Mouse (Mus musculus): ENCODE results near the gene Eif2ak4. TPM values are rescaled to one million over a fixed set of nuclear protein-coding genes. Genes with fewer than 3 reads are reported as not detected.
A peak's percentile ranks its signal among the peaks of the same experiment; 100 is the strongest.

The Eif2ak4 gene
- total RNA-seq, 1 experiment from 2014 or later, result 11.1 TPM

DNA sequence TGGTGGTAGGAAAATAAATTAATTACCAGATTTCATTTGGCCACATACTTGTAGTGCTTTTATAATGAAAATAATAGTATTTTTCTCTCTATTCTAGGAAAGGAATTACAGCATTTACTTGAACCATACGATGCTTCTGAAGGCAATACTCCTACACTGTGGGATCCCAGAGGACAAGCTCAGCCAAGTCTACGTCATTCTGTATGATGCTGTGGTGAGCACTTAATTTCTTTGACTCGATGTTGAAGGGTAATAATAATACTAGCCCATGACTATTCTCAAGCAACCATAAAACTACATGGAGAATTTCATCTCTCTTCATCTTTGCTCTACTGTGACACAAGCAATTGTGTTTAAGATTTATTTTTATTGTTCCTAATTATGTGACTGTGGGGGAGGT, 68.6 kb downstream of the Eif2ak4 start:
- ATAC-seq (replicated peaks; ENCODE audit: insufficient number of reproducible peaks, low FRiP score, low TSS enrichment, poor library complexity, severe bottlenecking), result no peak

DNA sequence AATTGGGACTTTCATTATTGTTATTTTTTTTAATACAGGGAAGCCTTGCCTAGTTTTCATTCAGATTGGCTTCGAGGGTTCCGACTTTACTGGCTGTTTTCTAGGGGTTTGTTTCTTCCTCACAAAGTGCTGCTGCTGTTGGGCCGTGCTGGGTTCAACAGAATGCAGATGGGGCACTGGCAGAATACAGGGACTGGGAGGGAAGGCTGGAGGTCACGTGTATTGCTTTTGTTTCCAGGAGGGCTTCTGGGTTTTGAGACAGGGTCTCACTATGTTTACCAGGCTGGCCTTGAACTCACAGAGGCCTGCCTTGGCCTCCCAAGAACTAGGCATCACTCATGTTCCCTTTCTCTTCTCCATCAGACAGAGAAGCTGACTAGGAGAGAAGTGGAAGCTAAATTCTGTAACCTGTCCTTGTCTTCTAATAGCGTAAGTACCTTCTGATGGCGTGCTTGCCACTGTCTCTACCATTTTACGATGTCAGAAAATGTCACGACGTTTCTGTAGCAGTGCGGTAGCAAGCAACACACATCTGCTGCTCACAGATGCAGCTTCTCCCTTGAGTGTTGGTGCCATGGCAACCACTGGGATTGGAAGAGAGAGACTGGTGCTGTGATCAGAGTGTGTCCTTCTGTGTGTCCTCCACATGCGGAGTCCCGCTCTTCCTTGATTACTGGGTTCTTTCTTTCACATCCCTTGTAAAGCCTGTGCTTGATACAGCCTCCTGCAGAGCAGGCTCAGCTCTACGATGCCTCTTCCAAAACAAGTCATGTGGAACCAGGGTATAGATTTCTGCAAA, 69.2 kb downstream of the Eif2ak4 start:
- no peak for ATAC-seq (replicated peaks; ENCODE audit: insufficient number of reproducible peaks, low FRiP score, low TSS enrichment, poor library complexity, severe bottlenecking)

DNA sequence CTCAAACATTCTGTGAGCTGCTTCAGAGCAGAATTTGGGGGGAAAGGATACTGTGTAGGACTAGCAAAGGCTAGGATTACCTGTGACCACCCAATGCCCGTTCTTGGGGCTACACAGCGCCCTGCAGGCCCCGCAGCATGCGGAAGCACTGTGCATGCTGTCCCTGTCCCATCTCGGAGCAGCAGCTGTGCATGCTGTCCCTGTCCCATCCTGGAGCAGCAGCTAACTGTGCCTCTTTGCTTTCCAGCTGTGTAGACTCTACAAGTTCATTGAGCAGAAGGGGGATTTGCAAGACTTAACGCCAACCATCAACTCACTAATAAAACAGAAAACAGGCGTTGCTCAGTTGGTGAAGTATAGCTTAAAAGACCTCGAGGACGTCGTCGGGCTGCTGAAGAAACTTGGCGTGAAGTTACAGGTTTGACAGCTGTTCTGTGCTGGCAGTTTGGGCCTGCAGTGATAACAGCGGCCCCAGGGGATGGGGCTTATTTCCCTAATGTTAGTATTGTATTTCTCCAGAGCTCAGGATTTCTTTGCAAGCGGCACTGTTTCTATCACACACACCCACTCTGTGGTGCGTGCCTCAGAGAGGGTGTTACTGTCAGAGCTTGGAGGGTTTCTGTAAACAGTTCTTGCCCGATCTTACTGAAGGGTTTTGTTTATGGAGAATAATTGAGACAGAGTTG, 73.2 kb downstream of the Eif2ak4 start:
- no peak for ATAC-seq (replicated peaks; ENCODE audit: insufficient number of reproducible peaks, low FRiP score, low TSS enrichment, poor library complexity, severe bottlenecking)

DNA sequence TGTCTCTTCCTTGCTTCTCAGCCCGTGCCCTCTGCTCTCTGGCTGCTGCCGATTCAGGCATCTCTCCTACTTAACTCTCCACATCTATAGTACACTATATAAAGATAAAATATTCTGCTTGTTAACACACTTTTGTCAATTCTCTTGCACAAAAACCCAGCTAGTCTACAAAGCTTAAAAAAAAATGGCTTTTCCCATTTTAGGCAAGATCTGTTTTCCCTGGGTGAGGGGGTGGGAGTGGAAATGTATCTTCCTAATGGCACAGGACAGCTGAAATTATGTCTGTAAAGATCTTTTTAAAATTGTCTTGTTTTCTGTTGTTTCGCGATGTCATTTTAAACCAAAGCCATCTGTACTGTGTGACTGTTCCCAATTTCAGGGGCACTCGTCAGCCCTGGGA, 75.1 kb downstream of the Eif2ak4 start:
- ATAC-seq (replicated peaks; ENCODE audit: insufficient number of reproducible peaks, low FRiP score, low TSS enrichment, poor library complexity, severe bottlenecking), result no peak

DNA sequence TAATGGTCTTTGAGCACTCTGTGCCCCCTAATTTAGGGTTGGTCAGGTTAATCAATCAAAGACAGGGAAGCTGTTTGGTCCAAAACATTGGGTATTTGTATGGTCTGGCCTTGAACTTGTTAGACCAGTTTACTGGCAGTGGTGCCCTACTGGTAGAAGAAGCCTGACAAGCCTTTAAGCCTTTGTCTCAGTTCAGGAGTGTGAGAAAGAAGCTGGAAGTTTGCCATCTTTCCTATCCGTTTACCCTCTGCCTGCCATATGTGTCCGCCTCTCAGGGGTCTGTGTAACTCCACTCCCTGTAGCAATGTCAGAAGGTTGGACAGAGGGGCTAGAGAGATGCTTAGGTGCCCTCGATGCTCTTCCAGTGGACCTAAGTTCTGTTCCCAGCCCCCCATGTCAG, 76.0 kb downstream of the Eif2ak4 start:
- ATAC-seq (replicated peaks; ENCODE audit: insufficient number of reproducible peaks, low FRiP score, low TSS enrichment, poor library complexity, severe bottlenecking), result no peak

DNA sequence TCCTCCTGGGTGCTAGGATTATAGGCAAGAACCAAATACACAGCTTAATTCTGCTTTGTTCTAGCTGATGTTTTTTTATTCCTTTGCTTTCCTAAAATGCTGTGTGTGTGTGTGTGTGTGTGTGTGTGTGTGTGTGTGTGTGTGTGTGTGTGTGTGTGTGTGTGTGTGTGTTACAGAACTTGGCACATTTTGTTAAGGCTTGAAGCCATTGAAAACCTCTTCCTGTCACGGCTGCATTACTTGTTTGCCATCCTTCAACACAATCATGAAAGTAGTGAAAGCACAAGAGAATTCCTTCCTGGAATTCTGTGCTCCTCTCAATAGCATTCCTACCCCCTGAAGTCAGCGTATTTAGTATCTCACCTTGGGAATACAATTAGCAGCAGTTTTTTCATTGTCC, 77.5 kb downstream of the Eif2ak4 start:
- ATAC-seq (replicated peaks; ENCODE audit: insufficient number of reproducible peaks, low FRiP score, low TSS enrichment, poor library complexity, severe bottlenecking), result no peak

DNA sequence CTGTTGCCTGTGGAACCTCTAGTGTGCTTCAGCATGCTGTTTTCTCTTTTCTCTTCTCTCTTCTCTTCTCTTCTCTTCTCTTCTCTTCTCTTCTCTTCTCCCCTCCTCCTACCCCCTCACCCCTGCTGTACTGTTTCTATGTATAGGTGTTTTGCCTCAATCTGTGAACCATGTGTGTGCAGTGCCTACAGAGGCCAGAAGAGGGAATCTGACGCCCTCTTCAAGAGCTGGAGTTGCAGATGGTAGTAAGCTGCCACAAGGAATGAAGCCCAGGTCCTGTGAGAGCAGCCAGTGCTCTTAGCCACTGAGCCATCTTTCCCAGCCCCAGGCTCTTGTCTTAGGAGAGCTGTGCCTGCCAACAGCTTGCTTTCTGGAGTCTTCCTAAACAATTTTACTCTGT, 78.2 kb downstream of the Eif2ak4 start:
- ATAC-seq (replicated peaks; ENCODE audit: insufficient number of reproducible peaks, low FRiP score, low TSS enrichment, poor library complexity, severe bottlenecking), result no peak

DNA sequence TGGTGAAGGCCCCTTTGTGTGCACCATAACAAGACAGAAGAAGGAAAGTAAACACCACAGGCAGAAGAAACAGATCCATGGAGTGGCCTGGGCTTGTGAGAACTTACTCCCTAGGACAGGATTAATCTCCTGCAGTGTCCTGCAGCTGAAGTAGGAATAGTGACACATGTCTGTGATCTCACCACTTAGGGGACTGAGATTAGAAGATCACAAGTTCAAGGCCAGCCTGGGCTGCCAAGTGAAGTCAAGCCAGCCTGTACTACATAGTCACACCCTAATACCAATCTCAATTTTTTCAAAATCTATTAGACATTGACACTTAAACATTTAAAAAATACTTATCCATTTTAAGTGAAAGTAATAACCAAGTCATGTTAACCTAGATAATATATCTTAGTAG, 79.9 kb downstream of the Eif2ak4 start:
- ATAC-seq (replicated peaks; ENCODE audit: insufficient number of reproducible peaks, low FRiP score, low TSS enrichment, poor library complexity, severe bottlenecking), result no peak

DNA sequence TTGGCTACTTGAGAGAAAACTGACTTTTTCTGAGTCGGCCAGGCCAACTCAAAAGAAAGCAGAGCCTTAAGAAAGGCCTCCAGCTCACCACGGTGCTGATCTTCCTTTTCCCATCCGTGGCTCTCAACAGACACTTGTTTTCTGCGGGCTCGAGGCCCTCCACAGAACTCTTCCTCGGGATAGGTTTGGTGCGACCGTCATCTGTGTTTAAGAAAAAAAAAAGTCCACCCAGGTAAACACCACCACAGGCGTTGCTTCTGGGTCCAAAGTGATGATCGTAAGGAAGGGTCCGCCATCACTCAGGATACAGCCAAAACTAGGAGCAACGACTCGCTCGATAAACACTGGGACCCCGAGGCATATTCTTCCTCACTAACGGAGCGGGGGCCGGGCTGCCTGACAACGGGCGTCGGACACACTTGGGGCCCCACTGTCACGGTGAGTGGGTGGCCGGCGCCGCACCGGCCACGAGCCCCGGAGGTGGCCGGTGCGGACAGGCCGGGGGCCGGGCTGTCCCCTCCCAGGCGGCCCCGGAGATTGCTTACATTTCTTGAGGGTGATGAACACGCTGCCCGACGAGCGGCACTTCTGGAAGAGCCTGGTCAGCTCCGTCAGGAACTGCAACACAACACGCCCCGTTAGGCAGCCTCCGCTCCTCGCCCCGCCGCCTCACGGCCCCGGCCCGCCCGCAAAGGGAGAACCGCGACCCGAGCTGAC, 90.6 kb downstream of the Eif2ak4 start:
- ATAC-seq (replicated peaks; ENCODE audit: insufficient number of reproducible peaks, low FRiP score, low TSS enrichment, poor library complexity, severe bottlenecking), result 0 out of 2 replicates have a peak, but pooled peaks have one; percentile 12

DNA sequence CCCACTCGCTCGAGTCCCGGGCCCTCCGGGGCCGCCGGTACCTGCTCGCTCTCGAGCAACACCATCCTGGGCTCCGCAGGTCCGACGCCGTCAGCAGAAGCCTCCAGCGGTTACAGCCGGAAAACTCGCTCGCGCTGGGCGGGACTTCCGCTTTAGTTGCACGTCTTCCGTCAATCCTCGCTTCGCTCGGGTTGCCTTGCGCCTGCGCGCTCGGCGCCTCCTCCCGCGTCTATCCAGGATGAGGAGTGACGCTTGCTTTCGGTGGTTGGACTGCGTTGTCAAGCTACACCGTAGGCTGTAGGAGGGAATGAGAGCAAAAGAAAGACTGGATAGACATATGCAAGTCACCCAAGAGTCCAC, 91.1 kb downstream of the Eif2ak4 start, which contains the start of gene Srp14:
Gene Srp14 (minus strand): TSS at position 162 of the 360 bp plus-strand sequence.
- peak; percentile 93 for ATAC-seq (replicated peaks; ENCODE audit: insufficient number of reproducible peaks, low FRiP score, low TSS enrichment, poor library complexity, severe bottlenecking)

DNA sequence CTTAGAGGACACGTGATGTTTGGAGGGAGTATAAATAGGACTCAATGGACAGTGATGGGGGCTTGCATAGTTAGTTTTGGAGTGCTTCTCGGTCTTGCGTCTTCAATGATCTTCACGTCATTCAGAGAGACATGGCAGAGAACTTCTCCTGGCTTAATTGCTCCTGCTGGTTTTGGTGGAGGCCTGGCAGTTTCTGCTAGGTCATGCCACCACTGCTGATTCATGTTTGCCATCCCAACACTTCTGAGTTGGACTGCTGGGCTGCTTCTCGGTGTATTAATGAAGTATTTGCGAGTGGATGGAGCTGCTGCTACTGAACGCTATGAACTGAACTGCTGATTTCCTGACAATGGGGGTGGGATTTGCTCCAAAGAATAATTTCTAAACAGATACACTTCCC, 92.5 kb downstream of the Eif2ak4 start:
- ATAC-seq (replicated peaks; ENCODE audit: insufficient number of reproducible peaks, low FRiP score, low TSS enrichment, poor library complexity, severe bottlenecking), result no peak

DNA sequence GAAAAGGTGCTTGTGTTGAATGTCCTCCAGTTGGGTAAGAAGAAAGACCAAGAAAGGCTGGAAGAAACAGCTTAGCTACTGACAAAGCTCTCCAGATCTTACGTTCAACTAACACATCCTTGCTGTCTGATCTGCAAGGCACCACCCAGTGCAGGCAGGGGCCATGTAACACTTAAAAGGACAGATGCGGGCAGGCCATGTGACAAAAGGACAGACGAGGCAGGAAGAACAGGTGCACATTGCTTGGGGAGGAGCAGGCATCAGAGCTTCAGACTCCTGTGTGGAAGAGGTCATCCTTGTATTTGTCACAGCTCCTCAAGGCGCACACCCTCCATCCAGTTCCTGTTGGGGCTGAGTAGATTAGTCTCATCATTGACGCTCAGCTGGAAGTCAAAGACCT, 94.6 kb downstream of the Eif2ak4 start:
- ATAC-seq (replicated peaks; ENCODE audit: insufficient number of reproducible peaks, low FRiP score, low TSS enrichment, poor library complexity, severe bottlenecking), result no peak

DNA sequence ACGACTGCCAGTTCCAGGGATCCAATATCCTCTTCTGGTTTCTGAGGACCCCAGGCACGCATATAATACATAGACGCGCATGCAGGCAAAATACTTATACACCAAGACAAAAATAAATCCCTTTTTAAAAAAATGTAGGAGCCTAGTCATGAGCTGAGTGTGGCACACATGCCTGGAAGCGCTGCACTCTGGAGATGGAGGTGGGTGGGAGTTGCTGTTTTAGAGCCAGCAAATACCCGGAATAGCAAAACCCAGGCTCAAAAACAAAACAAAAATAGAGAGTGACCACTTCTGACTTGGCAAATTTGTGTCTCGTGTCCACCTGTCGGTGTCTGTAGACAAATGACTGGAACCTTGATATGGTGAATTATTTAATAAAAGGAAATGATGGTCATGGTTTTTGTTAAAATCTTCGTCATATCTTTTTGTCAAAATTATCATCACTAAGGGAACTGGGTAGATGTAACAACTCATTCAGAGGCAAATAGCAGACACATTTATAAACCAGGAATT, 96.0 kb downstream of the Eif2ak4 start:
- no peak for ATAC-seq (replicated peaks; ENCODE audit: insufficient number of reproducible peaks, low FRiP score, low TSS enrichment, poor library complexity, severe bottlenecking)

DNA sequence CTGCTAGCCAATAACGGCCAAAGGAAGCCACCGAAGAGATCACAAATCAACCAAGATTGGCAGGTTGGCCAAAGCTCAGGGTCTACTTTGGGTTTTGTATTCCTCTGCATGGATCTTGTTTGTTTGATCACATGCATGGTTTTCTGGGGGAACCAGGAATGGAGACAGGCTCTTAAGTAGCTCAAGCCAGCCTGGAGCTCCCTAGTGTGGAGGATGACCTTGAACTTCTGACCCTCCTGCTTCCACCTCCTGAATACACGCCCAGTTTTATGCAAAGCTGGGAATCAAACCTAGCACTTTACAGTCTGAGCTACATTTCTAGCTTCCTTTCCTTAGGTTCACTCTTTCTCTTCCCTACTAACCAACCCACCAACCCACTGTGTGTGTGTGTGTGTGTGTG, 97.0 kb downstream of the Eif2ak4 start:
- ATAC-seq (replicated peaks; ENCODE audit: insufficient number of reproducible peaks, low FRiP score, low TSS enrichment, poor library complexity, severe bottlenecking), result no peak

DNA sequence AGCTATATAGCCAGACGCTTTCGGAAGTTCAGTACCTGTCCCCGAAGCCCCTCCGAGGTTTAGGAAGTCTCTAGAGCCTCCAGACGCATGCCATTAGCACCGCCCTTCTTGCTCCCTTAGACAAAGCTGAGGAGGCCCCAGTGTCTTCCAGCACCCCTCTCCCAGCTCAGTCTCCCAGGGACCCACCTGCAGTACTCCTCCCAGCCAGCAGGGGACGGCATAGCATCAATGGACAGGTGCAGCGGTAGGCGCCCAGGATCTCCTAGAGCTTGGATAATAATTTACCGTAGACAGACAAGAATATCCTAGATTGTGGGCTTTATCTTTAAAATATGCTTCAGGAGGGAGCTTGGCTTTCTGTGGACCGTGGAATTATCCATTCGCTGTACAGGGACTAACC, 98.5 kb downstream of the Eif2ak4 start:
- ATAC-seq (replicated peaks; ENCODE audit: insufficient number of reproducible peaks, low FRiP score, low TSS enrichment, poor library complexity, severe bottlenecking), result peak; percentile 60

DNA sequence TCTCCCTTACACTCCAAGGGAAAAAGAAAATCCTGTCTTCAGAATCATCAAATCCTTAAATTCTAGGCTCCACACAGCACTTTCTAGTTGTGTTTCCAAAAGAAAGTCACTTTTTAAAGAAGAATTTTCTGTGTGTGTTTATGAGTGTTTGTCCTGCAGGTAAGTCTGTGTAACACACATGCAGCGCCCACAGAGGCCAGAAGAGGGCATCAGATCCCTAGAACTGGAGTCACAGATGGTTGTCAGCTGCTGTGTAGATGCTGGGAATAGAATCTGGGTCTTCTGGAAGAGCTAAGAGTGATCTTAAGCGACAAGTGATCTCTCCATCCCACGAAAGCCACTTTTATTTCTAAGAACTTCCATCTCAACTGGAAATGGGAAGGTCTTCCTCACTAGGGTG, 99.4 kb downstream of the Eif2ak4 start:
- ATAC-seq (replicated peaks; ENCODE audit: insufficient number of reproducible peaks, low FRiP score, low TSS enrichment, poor library complexity, severe bottlenecking), result no peak

DNA sequence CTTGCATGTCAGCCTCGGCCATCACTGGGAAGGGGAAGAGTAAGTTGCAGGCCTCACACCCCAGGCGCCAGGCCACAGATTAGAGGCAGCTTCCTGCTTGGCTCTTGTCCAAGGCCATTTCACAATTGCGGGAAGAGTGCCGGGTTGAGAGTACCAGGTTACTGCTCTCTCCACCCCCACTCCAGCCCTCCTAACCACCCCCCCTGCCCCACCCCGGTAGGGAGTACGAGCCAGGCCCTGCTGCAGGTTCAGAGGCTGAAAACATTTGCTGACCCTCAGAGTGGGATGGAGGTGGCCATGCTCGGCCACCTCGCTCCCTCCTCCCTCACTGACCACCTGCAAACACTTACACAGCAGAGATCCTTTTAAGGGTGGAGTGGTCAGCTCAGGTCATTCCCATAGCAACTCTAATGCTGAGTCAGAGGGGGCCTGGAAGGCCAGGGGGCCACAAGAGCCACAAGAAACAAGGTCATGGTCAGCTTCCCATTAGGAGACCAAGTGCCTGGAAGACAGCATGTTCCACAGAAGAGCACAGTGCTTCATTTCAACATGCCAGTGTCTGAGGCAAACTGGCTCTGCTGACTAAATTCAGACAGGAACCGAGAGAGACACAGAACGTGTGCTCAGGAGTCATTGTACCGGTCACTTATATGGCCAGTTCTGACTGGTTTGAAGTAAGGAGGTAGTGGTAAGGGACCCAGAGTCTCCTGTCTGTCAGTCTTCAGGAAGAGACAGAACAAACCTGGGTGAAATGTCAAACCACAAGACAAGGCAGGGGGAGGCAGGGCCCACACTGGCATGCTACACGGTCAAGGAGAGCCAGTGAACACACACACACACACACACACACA, 102.0 kb downstream of the Eif2ak4 start:
- peak; percentile 62 for ATAC-seq (replicated peaks; ENCODE audit: insufficient number of reproducible peaks, low FRiP score, low TSS enrichment, poor library complexity, severe bottlenecking)

DNA sequence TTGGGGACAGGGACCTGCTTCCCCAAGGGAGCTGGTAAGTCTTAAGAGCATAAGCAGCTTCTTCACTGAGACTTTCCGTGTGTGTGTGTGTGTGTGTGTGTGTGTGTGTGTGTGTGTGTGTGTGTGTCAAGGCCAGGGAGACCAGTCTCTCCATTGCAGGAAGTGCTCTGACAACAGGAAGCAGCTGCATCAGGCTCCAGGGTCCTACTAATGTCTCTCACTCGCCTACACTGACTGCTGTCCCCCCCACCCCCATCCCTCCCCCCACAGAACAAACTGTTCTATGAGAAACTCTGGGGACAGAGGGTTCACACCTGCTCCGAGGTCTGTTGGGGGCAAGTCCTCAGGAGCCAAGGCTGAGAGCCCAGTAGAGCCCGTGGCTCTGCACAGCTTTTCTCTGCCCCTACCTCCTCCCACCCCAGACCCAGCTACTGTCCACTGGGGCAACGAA, 102.9 kb downstream of the Eif2ak4 start:
- ATAC-seq (replicated peaks; ENCODE audit: insufficient number of reproducible peaks, low FRiP score, low TSS enrichment, poor library complexity, severe bottlenecking), result no peak
